Mouse (Mus musculus): ENCODE data around the gene Col11a2.
A peak's percentile ranks its signal among the peaks of the same experiment; 100 is the strongest.

Gene Col11a2

DNA sequence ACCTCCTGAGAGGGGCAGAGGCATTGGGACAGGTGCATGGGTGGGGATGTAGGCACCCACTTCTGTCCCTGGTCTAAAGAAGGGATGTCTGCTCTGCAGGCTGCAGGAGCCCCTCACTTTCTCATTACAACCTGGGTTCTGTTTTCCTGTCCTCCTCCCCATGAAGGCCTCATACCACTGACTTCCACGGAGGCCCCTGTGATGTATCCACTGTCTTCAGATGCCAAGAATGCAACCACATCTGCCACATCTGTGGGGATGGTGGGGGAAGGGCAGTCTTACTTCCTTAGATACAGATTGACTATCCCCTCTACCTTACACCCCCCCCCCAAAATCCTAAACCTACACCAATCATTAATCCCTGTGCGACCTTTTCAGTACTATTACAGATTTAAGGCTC is 13.0 kb upstream of the Col11a2 start:
- DNase-seq (ENCODE audit: low read depth) = no peak

DNA sequence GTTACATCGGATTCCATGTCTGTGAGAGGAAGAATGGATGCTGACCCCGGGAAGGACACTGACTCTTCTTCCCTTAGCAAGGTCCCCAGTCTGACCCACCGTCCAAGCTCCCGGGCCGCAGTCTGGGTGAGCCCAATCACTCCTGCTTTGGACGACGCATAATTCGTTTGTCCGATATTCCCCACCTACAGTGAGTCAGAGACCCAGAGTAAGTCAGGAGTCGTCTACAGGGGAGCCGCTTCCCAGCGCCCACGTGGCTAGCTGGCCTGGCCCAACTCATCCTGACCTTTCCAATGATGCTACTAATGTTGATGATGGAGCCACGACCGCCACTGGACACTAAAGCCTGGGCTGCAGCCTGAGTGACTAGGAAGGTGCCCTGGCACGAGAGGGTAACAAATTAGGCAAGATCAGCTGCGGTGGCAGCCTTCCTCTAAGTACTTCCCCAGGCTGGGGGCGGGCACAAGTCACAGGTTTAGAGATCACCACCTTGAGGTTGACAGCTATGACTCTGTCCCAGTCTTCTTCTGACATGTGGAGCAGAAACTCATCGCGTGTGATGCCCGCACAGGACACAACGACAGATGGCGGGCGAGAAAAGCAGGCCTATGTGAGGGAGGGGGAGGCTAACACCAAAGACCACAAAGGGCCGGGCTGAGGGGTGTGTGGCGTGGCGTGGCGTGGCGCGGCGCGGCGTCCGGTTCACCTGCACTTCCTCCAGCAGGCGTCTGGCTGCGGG is 12.2 kb upstream of the Col11a2 start:
- peak; percentile 41 for DNase-seq (ENCODE audit: low read depth)

DNA sequence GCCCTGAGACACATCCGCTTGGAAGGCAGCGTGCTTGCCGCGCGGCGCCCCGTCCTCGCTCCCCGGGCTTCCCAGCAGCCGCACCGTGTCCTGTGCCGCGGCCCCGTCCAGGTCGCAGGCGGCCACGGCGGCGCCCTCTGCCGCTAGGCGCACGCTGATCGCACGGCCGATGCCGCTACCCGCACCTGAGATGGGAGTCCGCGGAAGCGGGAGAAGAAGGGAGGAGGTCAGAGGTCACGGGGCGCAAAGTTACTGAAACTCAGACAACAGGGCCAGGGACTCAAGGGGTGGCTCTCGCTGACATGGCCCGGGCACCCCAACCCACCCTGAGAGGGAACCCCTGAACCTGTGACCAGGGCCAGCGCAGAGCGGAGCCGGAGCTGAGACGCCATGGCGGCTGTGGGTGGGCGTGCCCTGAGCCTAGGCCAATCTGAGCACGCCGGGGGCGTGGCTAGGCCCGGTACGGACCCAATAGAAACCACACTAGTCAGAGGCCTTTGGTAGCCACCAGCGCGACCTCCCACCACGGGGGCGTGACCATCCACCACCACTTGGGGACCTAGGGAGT is 11.5 kb upstream of the Col11a2 start, which contains the start of gene H2-Ke6:
Gene H2-Ke6, minus strand, starts transcription at position 405 of the 568 bp plus-strand sequence.
- DNase-seq (ENCODE audit: low read depth) = peak; percentile 88

DNA sequence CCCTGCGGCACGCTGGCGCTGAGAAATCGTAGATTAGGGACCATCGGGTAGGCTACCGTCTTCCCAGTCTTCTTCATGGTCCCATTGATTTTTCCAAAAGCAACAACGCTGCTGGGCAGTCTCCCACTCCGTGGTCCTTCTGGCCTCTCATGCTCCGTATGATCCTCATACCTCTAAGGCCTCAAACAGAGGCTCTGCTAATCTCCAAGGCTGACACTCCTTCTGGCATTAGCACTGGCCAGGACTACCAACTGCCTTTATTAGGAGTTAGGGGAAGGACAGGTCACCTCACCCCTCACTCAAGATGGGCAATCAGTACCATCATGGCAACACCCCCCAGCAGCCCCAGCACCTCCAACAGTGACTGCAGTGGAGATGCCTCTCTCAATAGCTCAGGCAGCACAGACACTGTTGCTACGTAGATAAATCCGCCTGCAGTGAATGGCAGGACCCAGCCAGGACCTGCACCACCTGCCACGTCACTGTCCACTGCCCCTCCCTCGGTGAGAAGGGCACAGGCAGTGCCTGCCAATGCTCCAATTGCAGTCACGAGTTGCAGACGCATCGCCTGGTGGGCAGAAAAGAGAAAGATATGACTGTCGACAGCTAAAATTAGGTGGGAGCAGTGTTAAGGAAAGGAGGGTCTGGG is 10.6 kb upstream of the Col11a2 start:
- DNase-seq (ENCODE audit: low read depth) = no peak

DNA sequence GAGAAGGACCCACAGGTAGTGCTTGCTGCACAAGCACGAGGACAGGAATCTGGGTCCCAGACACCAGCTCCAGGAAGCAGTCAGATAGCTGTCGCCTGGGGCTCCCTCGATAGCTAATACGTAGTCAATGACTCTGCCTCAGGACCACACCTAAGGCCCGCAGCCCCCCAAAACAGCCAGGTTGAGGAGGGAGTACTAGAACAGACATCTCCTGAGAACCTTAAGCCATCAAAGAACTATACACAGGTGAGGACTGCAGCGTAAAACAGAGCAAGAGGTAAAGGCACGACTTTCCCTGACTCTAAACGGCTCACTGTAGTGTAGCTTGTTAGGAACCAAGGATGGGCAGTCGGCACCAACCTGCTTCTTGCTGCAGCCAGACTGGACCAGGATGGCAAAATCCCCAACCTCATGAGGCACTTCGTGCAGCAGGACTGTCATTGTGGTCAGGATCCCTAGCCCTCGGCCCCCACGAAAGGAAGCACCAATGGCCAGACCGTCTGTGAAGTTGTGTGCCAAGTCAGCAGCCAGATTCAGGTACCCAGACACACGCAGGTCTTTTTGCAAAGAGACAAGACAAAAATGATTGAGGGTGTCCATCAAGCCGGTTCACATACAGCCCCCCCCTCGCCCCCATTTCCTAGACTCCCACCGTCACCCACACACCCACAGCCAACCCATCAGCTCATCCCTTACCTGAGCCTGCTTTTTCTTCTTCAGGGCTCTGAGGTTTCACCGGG is 9.9 kb upstream of the Col11a2 start:
- DNase-seq (ENCODE audit: low read depth) = no peak

DNA sequence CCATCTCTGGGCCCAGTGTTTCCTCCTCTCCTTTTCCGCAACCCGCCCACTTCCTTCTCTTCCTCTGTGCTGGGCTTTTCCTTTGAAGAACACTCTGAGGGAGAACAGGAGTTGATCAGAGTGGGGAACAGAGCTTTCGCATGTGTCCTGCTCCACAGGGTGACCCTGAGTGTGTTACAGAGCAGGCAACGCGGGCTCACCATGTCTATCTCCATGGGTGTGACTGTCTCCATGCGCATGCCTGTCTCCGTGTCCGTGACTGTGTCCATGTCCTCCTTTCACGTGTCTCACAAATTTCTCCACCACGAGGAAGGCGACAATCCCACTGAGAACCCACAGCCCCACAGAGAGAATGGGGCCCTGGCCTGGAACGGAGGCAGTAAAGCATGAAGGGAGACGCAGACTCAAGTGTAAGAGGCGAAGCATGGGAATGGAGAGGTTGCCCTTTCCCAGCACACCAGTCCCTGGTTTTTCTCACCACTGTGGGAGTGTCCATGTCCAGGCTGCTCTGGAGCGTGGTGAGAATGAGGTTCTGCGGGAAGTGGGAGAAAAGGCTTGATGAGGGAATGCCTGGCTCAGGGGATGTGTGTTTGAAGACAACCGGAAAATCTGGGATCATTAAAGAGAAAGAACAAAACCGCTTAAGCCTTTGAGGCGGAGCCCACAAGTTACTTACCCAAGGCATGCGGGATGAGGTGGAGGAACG is 9.2 kb upstream of the Col11a2 start:
- no peak for DNase-seq (ENCODE audit: low read depth)

DNA sequence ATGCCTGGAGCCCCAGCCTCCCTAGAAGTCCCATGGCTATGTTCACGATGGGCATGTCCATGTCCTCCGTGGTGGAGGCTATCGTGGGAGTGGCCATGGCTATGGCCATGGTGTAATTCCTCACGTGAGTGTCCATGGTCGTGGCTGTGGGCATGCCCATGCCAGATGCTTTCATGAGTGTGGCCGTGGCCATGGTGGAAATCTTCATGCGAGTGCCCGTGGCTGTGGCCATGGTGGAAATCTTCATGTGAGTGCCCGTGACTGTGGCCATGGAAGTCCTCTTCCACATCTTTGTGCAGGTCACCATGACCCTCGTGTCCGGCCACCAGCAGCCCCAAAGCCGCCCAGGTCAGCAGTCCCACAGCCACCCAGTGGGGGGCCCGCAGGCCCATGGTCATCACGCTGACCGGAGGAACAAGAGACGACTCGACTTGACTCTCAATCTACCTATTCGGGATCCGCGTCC is 8.3 kb upstream of the Col11a2 start:
- no peak for DNase-seq (ENCODE audit: low read depth)

DNA sequence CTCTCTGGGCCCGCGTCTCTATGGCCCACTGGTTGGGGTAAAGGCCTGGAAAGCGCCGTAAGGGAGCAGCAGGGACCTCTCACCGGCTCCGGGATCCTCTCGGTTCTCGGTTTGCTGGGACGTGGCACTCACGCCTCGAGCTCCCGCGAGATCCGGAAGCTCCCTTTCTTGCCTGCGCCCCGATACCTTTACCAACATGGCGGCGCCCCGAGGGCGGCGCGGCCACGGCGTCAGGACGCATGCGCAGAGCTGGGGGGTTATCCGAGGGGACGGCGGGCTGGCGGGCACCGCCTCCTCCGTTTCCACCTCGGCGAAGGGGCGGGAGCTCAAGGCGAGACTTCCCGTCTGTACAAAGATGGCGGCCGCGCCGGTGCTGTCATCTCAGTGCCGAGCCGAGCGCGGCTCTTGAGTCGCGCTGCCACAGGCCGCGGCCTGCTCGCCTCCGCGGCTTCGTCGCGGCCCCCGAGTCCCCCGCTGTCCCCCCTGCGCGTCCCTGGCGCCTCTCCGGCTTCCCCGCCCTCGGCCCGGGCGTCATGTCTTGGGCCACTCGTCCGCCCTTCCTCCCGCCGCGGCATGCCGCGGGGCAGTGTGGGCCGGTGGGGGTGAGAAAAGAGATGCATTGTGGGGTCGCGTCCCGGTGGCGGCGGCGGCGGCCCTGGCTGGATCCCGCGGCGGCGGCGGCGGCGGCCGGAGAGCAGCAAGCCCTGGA is 7.6 kb upstream of the Col11a2 start, which contains the start of the genes Slc39a7 and Rxrb:
Gene Slc39a7, minus strand, starts transcription at position 218 of the 709 bp plus-strand sequence.
Gene Rxrb, plus strand, starts transcription at position 348 of the 709 bp plus-strand sequence.
- peak; percentile 98 for DNase-seq (ENCODE audit: low read depth)

DNA sequence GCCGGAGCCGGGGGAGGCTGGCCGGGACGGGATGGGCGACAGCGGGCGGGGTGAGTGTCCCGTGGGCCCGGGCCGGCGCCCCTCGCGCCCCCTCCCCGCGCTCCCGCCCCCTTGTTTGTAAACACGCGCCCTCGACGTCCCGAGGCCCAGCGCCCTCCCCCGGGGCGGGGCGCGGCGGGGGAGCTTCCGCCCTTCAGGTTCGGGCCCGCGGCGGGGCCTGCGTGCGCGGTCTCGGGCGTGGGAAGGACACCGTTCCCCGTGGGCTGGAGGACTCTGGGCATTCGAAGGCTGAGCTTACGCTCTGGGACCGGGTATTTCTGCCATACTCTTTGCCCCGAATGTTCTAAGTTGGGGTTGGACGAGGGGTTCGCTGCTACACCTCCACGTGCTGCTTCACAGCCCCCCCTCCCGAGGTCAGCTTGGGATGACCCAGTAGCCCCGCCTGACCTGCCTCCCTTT is 7.0 kb upstream of the Col11a2 start:
- DNase-seq (ENCODE audit: low read depth) = peak; percentile 73

DNA sequence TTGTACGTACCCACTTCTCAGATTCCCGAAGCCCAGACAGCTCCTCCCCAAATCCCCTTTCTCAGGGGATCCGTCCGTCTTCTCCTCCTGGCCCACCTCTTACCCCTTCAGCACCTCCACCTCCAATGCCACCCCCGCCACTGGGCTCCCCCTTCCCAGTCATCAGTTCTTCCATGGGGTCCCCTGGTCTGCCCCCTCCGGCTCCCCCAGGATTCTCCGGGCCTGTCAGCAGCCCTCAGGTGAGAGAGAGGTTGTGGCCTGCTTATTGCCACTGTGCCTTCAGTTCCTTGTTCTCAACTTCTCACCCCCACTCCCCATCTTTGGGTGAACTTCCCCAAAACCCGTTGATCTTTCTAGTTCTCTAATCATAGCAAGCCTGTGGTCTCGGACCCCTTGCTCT is 6.4 kb upstream of the Col11a2 start:
- peak; percentile 44 for DNase-seq (ENCODE audit: low read depth)

DNA sequence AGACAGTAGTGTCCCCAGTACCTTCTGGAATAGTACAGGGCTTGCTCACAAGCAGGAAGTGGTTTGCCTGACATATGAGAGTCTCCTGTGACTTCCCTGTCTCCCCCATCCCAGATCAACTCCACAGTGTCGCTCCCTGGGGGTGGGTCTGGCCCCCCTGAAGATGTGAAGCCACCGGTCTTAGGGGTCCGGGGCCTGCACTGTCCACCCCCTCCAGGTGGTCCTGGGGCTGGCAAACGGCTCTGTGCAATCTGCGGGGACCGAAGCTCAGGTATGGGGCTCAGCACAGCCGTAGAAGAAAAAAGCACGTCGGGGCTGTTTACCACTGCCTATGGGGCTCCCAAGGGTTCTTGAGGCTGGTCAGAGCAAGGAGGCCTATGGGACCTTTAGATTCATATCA is 5.8 kb upstream of the Col11a2 start:
- no peak for DNase-seq (ENCODE audit: low read depth)

DNA sequence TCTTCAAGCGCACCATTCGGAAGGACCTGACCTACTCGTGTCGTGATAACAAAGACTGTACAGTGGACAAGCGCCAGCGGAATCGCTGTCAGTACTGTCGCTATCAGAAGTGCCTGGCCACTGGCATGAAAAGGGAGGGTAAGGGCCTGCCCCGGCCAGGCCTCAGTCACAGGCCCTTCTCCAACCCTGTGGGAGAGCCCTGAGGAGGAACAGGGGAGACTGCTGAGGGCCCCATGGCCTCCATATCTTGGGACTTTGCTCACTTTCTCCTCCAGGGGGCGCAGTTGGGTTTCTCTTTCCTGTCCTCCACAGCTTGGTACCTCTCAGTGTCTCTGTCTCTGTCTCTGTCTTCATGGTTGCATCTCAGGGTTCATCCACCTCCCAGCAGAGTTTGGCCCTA is 5.2 kb upstream of the Col11a2 start:
- peak; percentile 78 for DNase-seq (ENCODE audit: low read depth)

DNA sequence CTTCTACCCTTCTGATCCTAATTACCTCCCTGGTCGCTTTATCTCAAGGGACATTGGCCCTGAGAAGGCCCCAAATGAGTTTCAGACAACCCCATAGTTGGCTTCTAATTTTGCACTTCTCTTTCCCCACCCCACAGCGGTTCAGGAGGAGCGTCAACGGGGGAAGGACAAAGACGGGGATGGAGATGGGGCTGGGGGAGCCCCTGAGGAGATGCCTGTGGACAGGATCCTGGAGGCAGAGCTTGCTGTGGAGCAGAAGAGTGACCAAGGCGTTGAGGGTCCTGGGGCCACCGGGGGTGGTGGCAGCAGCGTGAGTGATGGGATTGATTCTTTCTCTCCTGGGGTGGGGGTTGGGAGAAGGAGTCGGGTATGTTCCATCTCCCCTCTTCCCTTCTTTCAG is 3.7 kb upstream of the Col11a2 start:
- no peak for DNase-seq (ENCODE audit: low read depth)

DNA sequence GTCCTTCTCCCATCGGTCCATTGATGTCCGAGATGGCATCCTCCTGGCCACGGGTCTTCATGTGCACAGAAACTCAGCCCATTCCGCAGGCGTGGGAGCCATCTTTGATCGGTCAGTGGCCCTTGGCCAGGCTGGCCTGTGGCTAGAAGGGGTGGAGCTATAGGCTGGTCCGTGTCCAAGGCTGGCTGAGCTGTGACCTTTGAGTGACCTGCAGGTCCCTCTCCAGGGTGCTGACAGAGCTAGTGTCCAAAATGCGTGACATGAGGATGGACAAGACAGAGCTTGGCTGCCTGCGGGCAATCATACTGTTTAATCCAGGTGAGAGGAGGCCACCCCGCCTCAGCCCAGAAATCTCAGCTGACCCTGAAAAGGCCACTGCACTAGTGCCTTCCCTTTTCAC is 2.6 kb upstream of the Col11a2 start:
- DNase-seq (ENCODE audit: low read depth) = no peak

DNA sequence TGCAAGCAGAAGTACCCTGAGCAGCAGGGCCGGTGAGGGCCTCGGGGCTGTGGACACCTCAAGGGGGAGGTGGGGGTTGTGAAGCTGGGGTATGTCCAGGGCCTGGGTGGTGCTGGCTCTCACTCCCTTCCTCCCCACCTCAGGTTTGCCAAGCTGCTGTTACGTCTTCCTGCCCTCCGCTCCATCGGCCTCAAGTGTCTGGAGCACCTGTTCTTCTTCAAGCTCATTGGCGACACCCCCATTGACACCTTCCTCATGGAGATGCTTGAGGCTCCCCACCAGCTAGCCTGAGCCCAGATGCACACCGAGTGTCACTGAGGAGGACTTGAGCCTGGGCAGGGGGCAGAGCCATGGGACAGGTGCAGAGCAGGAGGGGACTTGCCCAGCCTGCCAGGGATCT is 2.0 kb upstream of the Col11a2 start:
- DNase-seq (ENCODE audit: low read depth) = no peak

DNA sequence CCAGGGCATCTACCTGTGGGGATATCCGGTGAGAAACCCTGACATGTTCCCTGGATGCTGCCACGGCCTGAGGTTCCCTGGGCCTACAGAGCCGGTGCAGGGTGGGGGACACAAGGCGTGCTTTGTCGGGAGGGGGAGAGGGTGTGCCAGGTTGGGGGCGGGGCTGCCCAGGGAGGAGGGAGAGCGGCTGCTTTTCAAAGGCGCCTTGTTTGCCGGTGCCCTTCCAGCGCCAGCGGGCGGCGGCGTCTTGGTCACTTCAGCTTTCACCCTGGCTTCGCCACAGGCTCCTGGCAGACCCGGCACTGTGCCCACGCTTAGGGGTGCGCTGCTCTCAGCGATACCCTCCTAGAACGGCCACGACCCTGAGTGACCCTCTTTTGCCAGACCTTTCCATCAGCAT is 797 bp upstream of the Col11a2 start:
- no peak for DNase-seq (ENCODE audit: low read depth)

DNA sequence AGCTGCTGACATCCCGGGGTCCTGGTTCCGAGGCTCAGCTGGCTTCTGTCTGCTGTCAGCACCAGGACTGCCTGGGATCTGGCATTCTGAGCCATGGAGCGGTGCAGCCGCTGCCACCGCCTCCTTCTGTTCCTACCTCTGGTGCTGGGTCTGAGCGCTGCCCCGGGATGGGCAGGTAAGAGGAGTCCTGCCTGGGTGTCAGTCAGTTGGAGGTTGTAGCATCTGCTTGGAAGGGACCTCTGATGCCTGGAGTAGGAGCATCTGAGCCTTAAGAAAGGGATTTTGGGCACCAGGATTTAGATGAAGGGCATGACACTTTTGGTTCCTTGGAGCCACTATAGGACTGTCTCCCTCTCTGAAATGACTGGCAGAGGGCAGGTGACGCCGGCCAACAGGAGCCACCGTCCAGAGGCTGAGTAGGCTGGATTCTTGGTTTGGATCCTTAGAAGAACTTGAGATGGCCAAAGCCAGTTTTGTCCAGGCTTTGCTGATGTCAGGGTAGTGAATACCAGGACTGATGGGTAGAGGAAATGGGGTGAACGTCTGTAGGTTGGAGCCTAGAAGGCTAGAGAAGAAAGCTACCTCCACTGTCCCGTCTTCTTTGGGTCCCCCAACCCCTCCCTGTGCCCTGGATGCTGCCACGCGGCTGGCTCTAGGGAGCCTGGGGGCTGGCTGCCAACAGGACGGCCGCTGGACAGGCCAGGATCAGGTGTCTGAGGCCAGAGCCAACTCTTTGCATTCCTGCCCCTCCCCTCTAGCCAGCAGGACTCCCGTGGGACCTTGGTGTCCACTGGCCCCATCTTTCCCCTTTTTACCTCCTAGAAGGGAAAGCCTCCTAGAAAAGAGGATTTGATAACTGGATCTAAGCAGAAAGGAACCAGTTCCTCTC is 569 bp downstream of the Col11a2 start:
- DNase-seq (ENCODE audit: low read depth) = no peak

DNA sequence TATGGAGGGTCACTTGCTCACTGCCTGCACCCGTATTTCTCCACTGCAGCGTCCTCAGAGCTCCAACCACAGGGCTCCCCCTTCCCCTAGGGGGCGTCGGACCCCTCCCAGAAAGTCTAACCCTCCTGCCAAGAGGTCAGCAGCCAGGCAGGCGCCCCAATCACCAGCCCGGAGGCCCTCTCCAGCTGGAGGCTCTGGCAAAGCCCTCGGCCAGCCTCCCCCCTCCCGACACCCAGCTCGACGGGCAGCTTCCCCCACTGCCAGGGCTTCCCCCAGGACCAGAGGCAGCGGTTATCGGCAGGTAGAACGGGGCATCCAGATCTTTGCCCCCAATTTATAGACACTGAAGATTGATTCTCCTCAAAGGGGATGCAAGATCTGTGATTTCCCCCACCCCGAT is 6.7 kb downstream of the Col11a2 start:
- DNase-seq (ENCODE audit: low read depth) = no peak

DNA sequence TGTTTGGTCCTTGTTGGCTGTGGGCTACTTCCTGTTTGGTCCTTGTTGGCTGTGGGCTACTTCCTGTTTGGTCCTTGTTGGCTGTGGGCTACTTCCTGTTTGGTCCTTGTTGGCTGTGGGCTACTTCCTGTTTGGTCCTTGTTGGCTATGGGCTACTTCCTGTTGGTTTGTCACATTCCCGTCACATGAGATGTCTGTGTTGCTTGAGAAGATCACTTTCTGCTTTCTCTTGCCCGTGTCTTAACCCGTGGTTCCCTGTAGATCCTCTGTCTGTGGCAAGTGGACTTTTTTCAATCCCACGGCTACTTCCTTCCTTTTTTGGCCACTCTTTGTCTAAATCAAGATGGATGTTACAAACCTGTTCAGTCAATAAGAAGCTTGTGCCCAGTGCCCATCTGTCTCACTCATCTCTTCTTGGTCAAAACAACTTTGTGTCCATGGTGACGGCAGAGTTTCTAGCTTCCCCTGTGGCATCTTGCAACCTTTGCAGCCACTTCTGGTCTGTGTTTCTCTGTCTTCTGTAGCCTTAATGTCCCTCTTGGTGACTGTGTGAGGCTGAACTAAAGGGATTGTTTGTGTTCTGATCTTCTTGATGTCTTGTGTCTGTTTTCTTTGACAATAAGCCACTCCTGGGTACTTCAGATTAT is 8.3 kb downstream of the Col11a2 start:
- DNase-seq (ENCODE audit: low read depth) = peak; percentile 65

Measured in 416B (cell line).